Mouse (Mus musculus): ENCODE results near the gene Jak1.

- TF ChIP-seq CTCF (IDR thresholded peaks at IDR 0.05; ENCODE audit: borderline replicate concordance, control insufficient read depth, extremely low read depth, insufficient read depth, low read length, poor library complexity) (no peak), POLR2A (IDR thresholded peaks at IDR 0.05; ENCODE audit: control insufficient read depth, extremely low read depth, insufficient read depth, low read length, poor library complexity) (no peak)
Observed at GRCm38 (mm10) chr4:101197421-101198170, 67.5 kb downstream of the Jak1 start.

Data from thymus, adult 2 months (tissue).